In genomic region chr7:111738456-111739370, GRCm38 (mm10) we compare ENCODE assay signal across 15 mouse cellular contexts. TPM values are rescaled to one million over a fixed set of nuclear protein-coding genes. Genes with fewer than 3 reads are reported as not detected.
DNase-seq lines count a peak whose midpoint lies in the region; ATAC-seq lines count a peak whose summit lies in the region.
"Had no signal": no experiment of that assay in that cellular context is flagged by ENCODE, and none has a peak within 500 bp of the region (broad histone marks: within the 10 kb centered on the region; RNA-seq: fewer than 3 reads in every experiment).

No protein-coding gene starts in this region.

- H3K9ac ChIP-seq in kidney, embryonic 16.5 days (replicated peaks; ENCODE audit: low read length) = 0 out of 2 replicates have a peak overlapping the region, but pooled peaks have one; percentile 5
- no peak overlapping the region for H3K9ac ChIP-seq in neural tube, embryonic 11.5 days (ENCODE audit: low read length)
- H3K9ac ChIP-seq: embryonic facial prominence, embryonic 12.5 days; limb, embryonic 15.5 days had no signal

- no peak overlapping the region; the same call in 1 of the 2 replicates for H3K27ac ChIP-seq in kidney, embryonic 16.5 days (ENCODE audit: low read length)
- peak overlapping the region; percentile 31; the same call in 1 of the 2 replicates for H3K27ac ChIP-seq in neural tube, embryonic 11.5 days (ENCODE audit: low read depth, low read length)
- H3K27ac ChIP-seq: embryonic facial prominence, embryonic 12.5 days; limb, embryonic 15.5 days had no signal

- no peaks in the 10 kb centered on the region for H3K36me3 ChIP-seq in kidney, embryonic 16.5 days (ENCODE audit: insufficient read depth, low read length)
- no peaks in the 10 kb centered on the region for H3K36me3 ChIP-seq in neural tube, embryonic 11.5 days (ENCODE audit: control insufficient read depth, insufficient read depth, low read length)
- H3K36me3 ChIP-seq: embryonic facial prominence, embryonic 12.5 days; limb, embryonic 15.5 days had no signal

- no peaks in the 10 kb centered on the region for H3K27me3 ChIP-seq in kidney, embryonic 16.5 days (ENCODE audit: insufficient read depth, low read length)
- H3K27me3 ChIP-seq in neural tube, embryonic 11.5 days (ENCODE audit: control insufficient read depth, insufficient read depth, low read length) = no peaks in the 10 kb centered on the region
- H3K27me3 ChIP-seq: embryonic facial prominence, embryonic 12.5 days; limb, embryonic 15.5 days; Patski had no signal

- H3K4me1 ChIP-seq in kidney, embryonic 16.5 days (ENCODE audit: insufficient read depth, low read length) = peaks cover 48% of the 10 kb centered on the region
- peaks cover 15% of the 10 kb centered on the region for H3K4me1 ChIP-seq in neural tube, embryonic 11.5 days (ENCODE audit: control insufficient read depth, insufficient read depth, low read length)
- H3K4me1 ChIP-seq: embryonic facial prominence, embryonic 12.5 days had no signal

- H3K4me3 ChIP-seq in kidney, embryonic 16.5 days (ENCODE audit: low read length) = no peak overlapping the region
- no peak overlapping the region for H3K4me3 ChIP-seq in neural tube, embryonic 11.5 days (ENCODE audit: low read depth, low read length)
- H3K4me3 ChIP-seq: embryonic facial prominence, embryonic 12.5 days; limb, embryonic 15.5 days had no signal

- H3K9me3 ChIP-seq in kidney, embryonic 16.5 days (ENCODE audit: low read length) = no peaks in the 10 kb centered on the region
- no peaks in the 10 kb centered on the region for H3K9me3 ChIP-seq in neural tube, embryonic 11.5 days (ENCODE audit: control insufficient read depth, low read length)
- H3K9me3 ChIP-seq: embryonic facial prominence, embryonic 12.5 days; limb, embryonic 15.5 days had no signal

- no peak for ATAC-seq in kidney, embryonic 16.5 days (ENCODE audit: low FRiP score, low TSS enrichment)
- no peak for ATAC-seq in neural tube, embryonic 11.5 days (ENCODE audit: insufficient read depth, low FRiP score, low TSS enrichment)
- no peak for ATAC-seq in megakaryocyte progenitor cell, adult 5-6 weeks (replicated peaks; ENCODE audit: poor library complexity)
- ATAC-seq: forebrain, embryonic 16.5 days; Patski had no signal

- 32% methylated on average over 10 of the region's 10 CpGs for WGBS in kidney, embryonic 16.5 days
- WGBS in neural tube, embryonic 11.5 days = 54% methylated on average over 10 of the region's 10 CpGs

- no peak overlapping the region for H3K4me2 ChIP-seq in kidney, embryonic 16.5 days (replicated peaks; ENCODE audit: low read depth, low read length)
- no peak overlapping the region for H3K4me2 ChIP-seq in neural tube, embryonic 11.5 days (ENCODE audit: low read depth)
- H3K4me2 ChIP-seq: embryonic facial prominence, embryonic 12.5 days; limb, embryonic 15.5 days had no signal

- intact Hi-C loops in gastrocnemius, postnatal 14 days (cut with DNase I; ENCODE audit: low total_unique reads) = no loop called here

- DNase-seq in gastrocnemius, postnatal 14 days = peak; percentile 15
- no peak for DNase-seq in gastrocnemius, adult 8-10 months (ENCODE audit: low spot score in 2 of 2)
- no peak for DNase-seq in kidney, postnatal 14 days
- DNase-seq in neural tube, embryonic 11.5 days (ENCODE audit: low spot score) = no peak
- no peak for DNase-seq in neural tube, embryonic 10.5 days (ENCODE audit: extremely low spot score, low spot score)
- DNase-seq in retina, embryonic 14.5 days (ENCODE audit: low spot score) = peak; percentile 26
- DNase-seq: cerebellum, adult 8-10 months; layer of hippocampus, postnatal 36 days; thymus, adult 18-20 months had no signal

RNA-seq across cellular contexts. Expression of gene Galnt18, which starts 41.1 kb away (rescaled TPM):
- total RNA-seq in gastrocnemius, postnatal 14 days (2021) = 1 to 10 TPM; 8.3 to 8.8 TPM
- total RNA-seq in gastrocnemius, adult 8-10 months (2022) = 1 to 10 TPM; 1.7 to 3.1 (median 2.3) TPM
- 41.9 and 46.4 TPM in 2 replicates for polyA plus RNA-seq in kidney, embryonic 16.5 days (2015; fragmentation: Nextera tagmentation; extraction: Ambion mirVana)
- polyA plus RNA-seq in neural tube, embryonic 11.5 days (2014; fragmentation: Nextera tagmentation; extraction: Ambion mirVana) = 8.1 and 9.7 TPM in 2 replicates
- 0.05 TPM in 1 of 2 replicates, not detected in the other for total RNA-seq in megakaryocyte progenitor cell, adult 5-6 weeks (2015)
- total RNA-seq in megakaryocyte progenitor cell, adult 5-6 weeks (2017) = 0.12 and 0.44 TPM in 2 replicates

Comparison
In these comparisons a context has a peak if more than half of its experiments do, and no peak if none do; other contexts are left out.
1. DNase-seq: peak in gastrocnemius, postnatal 14 days (single experiment) and retina, embryonic 14.5 days (single experiment); none in gastrocnemius, adult 8-10 months (0 of 2), kidney, postnatal 14 days (single experiment), neural tube, embryonic 11.5 days (single experiment) and neural tube, embryonic 10.5 days (single experiment).